Mouse (Mus musculus) lung, postnatal 0 days (tissue): ENCODE measurements around the gene Lgals1.

ENCODE experiments used
- CTCF ChIP-seq: IDR thresholded peaks from 2 replicates; pipeline ENCODE4 v1.5.1; 2016; ENCODE audit warnings: antibody characterized with exemption, mild to moderate bottlenecking
- EP300 ChIP-seq: IDR thresholded peaks from 2 replicates; pipeline ENCODE4 v1.6.1; 2016; ENCODE audit warnings: antibody characterized with exemption, mild to moderate bottlenecking, control low read depth

DNA sequence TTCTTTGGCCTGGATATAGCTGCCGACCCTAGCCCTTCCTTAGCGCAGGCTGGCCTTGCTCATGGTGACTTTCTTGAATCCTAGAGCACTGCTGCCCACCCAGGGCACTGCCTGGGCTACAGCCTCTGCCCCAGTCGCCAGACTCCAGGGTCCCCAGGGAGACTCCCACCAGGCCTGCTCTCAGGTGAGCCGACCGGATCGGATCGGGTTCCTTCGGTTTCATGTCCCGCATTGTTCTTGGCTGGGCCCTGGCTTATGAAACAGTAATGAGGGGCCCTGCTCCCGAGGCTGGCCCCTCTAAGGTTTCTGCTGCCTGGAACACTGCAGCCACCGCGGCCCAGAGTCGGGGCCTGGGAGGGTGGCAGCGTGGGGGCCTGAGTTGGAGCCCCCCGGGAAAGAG, 30.5 kb downstream of the Lgals1 start:
- TF ChIP-seq EP300 (no peak), CTCF (no peak)
